Mouse (Mus musculus): ENCODE data around the gene Hspa12a.
"Not testable (repeated sequence)": the region's sequence is repeated elsewhere in the genome, so short reads cannot be mapped to it uniquely, and the experiment has no call there.

Hspa12a gene

DNA sequence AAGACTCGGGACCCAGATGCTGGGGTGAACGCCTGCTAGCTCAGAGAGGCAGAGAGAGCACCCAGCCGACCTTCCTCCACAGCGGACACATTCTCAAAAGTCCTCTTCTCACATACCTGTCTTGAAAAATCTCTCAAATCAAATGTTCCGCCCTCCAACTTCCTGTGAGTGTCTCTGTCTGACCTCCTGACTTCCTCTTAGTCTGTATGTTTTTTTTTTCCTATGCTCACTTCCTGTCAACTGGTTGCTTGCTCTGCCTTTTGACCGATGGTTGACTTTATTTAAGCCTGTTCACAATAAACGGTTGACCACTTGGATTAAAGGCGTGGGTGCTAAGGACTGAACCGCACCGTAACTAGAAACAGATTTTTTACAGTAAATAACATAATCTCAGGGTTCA, 35.4 kb downstream of the Hspa12a start:
- no peak for DNase-seq (ENCODE audit: low spot score)

DNA sequence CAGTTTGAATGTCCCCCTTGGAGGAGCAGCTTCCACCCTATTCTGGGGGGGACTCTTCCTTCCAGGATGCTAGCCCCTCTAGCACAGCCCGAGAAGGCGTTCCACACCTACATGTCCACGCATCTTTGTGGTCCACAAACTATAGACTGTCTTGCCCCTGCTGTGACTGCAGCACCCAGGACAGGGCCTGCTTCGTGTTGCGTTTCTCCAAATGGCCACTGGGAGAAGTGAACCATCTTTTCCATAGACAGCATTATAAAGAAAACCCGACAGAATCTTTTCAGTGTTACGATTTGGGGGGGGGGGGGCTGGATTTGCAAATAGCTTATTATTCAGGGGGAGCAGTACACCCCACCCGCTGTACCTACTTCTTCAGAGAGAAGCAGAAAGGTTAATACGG, 36.8 kb downstream of the Hspa12a start:
- DNase-seq (ENCODE audit: low spot score) = no peak

DNA sequence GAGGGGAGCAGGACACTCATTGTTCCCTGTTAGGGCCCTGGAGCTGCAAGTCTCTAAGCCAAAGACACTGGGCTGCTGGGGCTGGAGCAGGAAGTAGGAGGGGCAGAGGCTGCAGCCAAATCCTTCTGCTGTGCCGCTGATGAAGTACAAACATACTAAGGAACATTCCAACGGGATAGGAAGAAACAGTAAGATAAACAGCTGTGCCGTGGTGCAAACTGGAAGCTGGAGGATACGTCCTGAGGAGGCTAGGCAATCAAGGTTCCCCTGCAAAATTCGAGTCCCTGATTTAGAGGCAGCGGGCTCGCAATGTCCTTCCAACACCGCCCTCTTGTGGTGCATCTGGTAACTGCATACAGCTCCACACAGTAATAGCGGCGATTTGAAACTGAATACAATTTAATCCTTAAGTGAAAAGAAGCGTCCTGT, 39.5 kb downstream of the Hspa12a start:
- peak; percentile 89 for DNase-seq (ENCODE audit: low spot score)

DNA sequence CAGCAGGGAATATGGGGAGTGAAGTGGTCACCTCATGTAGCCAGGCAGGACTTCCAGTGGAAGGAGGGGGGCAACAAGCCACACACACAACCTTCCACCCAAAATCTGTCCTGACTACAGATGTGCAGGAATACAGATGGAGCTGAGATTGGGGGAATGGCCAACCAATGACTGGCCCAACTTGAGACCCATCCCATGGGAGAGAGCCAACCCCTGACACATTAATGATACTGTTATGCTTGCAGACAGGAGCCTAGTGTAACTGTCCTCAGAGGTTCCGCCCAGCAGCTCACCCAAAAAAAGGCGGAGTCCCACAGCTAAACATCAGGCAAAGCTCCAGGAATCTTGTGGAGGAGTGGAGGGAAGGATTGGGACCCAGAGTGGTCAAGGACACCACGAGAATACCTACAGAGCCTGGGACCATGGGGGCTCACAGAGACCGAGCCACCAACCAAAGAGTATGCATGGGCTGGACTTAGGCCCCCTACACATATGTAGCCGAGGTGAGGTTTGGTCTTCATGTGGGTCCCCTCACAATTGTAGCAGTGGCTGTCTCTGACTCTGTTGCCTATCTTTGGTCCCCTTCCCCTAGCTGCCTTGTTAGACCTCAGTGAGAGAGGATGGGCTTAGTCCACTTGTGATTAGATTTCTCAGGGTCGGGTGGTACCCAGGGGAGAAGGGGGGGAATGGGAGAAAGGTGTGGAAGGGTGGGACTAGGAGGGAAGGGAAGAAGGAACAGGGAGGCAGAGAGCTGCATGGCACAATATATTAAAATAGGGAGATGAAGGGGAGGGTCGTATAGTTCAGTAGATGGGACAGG, 40.2 kb downstream of the Hspa12a start:
- DNase-seq (ENCODE audit: low spot score) = no peak

DNA sequence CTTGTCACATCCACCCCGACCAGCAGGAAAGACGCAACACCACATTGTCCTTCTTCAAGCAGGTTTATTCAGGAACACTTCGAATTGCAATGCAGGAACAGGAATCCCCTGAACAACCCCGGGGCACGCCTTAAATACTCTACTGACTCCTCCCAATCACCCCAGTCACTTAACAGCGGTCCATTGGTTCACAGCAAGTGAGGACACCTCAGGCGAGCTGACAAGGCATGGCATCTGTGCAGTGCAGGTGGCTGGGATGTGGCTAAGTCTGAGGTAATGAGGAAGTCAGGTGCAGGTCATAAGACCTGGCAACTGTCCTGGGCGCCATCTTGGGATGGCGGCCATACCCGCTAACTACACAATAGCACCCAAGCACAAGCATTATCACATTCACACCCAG, 43.0 kb downstream of the Hspa12a start:
- DNase-seq (ENCODE audit: low spot score) = not testable (repeated sequence)

DNA sequence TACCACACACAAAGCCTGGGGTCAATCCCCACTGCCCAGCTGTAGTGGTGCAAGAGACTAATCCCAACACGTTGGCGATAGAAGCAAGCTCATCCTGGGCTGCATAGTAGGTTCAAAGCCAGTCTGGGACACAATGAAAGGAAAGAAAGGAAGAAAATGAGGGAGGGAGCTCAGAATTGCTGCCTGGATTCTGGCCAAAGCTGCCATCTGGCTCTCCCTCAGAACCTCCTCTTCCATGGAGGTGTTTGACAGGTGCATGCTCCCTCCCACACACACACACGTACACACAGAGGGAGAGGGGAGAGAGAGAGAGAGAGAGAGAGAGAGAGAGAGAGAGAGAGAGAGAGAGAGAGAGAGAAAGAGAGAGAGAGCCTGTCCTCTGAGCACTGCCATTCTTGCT, 47.2 kb downstream of the Hspa12a start:
- no peak for DNase-seq (ENCODE audit: low spot score)

DNA sequence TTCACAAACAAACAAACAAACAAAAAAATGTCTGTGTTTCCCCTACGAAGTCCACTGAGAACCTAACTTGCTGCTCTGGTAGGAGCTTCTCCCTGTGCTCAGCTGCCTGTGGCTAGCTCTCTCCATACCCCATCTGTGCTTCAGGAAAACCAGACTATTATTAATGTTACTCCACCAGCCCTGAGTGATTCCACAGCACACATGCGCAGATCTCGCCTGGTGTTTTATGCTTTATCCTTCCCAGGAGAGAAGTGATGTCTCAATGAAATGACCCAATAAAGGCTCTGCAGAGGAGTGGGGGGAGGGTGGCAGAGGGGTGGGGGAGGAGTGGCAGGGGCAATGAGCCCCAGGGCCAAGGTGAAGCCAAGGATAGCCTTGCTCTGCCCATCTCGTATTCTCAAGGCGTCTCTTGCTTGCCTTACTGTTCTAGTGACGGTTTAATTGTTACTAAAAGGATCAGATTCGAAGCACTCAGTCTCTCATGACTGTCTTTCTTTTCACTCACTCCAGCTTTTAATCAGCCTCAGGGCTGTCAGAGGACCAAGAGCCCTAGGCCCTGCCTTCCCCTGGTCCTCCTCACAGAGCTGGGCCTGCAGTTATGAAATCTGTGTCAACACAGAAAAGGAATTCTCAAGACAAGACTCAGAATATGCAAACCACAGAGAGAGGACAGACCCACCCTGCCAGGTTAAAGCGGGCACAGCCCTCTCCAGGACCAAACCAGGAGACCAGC, 54.0 kb downstream of the Hspa12a start:
- no peak for DNase-seq (ENCODE audit: low spot score)

DNA sequence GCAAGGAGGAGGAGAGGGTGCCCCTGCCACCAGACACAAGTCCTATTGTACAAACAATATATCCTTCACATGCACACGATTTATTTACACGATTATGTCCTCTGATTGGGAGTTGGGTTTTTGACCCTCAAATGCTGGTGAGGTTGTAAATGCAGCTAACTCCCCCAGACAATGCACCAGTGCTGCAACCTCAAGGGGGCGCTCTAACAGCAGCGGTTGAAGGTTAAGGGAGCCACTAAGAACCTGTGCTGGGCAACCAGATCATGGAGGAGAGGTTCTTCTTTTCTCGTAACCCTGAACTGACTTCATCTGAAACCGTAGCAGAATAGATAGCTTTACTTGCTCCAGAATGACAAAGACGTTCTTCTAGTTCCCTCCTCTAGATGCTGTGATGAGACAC, 57.0 kb downstream of the Hspa12a start:
- DNase-seq (ENCODE audit: low spot score) = no peak

DNA sequence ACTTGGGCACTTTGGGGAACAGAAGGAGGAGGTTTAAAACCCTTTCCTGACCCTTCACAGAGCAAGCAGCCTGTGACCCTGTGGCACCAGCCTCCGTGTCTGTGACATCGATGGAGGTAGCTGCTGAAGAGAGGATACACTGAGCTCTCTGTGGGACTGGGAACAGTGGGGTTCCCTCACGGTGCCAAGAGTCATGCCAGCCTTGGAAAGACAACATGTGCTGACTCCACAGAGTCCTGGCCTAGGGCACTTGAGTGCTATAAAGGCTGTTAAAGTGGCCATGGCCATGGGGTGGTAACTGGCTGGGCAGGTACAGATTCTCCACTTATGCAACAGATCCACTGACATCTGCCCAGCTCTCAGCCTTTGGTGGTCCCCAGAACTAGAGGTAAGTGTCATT, 60.0 kb downstream of the Hspa12a start:
- no peak for DNase-seq (ENCODE audit: low spot score)

DNA sequence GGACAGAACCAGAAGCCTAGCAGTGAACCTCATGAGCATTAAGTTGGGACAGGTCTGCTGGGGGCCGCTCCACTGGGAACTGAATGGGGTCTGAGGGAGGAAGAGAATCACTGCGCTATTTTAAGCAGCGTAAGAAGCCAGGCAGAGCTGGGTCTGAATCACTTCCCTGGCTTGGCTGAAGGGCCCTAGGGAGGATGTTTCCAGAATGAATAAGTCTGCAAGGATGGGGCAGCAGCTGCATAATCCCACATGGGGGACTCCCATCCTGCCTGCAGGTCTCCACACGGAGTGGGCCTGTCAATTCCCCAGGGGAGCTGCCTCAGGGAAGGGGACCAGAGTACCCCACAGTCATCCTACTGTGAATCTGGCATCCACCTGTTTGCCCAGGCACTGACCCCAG, 61.1 kb downstream of the Hspa12a start:
- DNase-seq (ENCODE audit: low spot score) = no peak

DNA sequence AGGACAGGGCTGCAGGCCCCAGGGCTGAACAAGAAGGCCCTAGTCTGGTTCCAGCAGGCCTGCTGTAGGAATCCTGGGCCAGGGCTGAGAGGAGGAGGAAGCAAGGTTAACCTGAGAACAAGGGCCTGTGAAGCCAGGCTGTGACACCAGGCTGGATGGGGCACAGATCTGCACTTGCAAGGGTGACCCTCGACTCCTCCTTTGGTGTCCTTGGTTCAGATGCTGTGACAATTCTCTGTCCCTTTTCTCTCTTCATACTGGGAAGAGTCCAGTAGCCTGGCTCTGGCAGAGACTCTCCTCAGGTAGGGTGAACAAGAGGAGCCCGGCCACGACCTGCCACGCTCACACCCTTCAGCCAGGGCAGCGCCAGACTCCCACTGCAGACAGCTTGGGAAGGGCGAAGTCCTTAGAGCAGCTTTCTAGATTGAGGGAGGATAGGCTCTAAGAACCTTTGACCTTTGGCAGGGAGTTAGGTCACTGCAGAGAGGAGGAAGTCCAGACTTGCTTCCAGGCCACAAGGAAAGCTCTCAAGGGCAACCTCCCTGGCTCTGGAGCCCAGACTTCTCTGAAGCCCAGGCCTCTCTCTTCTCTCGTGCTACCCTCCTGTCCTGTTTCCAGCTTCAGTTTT, 64.0 kb downstream of the Hspa12a start:
- DNase-seq (ENCODE audit: low spot score) = no peak

DNA sequence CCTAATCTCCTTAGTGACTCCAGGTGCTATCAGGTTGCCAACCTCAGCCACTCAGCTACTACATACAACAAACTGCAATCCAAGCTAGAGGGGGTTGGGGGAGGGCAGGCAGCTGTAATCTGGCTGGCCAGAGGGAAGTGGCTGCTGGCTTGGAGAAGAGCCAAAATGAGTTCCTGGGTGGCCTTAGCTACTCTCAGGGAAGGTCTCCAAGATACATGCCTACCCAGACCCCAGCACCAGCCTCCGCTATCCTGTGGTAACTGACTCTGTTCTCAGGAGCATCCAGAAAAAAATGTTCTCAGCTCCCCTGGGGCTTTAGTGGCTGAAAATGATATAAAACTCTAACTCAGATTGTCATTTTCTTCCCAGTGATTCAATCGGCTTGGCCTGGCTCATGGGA, 64.9 kb downstream of the Hspa12a start:
- DNase-seq (ENCODE audit: low spot score) = no peak

DNA sequence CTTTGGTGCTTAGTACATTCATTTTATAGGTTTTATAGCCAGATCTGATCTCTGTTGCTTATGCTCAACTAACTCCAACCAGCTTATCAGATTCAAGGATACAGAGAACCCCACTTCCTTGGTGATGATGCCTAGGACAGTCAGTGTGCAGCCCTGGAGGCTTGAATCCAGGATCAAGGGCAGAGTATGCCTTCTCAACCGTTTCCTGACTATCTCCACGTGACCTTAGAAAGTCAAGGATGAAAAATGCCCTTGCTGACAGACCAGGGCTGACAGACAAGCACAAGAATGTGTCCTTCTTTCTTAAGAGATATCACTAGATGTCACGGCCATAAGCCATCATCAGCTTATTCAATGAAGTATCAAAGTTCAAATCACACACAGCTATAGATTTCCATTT, 69.9 kb downstream of the Hspa12a start:
- DNase-seq (ENCODE audit: low spot score) = no peak

DNA sequence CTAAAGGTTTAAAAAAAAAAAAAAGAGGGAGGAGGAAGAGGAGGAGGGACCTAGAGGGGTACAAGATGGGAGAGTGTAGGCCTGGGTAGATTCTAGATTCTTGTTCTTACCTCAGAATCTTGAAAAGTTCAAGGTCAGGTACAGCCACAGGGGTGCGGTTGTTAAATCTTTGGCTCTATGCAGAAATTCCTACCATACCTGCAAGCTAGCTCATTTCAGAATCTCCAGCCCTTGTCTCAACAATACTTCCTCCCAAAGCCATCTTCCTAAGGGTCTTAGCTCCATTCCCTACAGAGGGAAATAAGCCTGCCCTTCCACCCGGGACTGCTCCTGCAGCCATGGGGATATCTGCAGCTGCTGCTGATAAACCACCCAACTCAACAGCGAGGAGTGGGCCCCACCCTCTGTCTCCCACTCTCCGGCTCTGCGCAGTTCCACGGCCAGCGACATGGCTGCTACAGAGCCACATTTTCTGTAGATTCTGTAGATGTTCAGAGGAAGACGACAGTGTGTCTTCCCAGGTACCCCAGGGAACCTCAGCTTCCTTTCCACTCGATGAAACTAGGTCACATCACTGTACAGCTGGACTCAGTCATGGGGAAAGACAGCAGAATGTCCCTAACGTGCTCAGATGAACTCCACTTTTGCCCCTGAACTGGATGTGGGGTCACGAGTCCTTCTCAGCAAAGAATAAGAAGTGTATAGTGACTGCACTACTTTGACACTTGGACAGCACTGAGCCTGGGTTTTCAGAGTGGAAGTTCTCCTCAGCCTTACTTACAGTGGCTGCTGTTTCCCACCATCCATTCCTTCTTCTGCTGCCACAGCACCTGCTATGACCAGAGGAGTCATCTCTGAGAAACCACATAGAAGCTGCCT, 70.8 kb downstream of the Hspa12a start:
- DNase-seq (ENCODE audit: low spot score) = no peak

DNA sequence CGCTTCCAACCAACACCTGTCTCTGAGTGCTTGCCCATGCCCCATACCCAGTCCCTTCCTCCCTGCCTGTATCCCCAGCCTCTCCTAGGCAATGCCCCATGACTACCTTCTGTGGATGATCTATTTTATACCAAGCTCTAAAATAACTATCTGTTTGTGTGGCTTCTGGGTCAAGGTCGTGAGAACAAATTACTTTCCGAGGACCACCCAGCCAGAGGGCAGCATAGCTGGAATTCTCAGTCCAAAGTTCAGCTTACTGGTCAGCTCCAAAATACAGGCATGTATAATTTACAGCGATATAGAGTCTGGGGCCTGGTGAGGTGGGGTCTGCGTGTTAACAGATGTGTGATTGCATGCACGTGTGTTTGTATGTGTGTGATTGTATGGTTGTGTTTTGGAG, 71.6 kb downstream of the Hspa12a start:
- no peak for DNase-seq (ENCODE audit: low spot score)

DNA sequence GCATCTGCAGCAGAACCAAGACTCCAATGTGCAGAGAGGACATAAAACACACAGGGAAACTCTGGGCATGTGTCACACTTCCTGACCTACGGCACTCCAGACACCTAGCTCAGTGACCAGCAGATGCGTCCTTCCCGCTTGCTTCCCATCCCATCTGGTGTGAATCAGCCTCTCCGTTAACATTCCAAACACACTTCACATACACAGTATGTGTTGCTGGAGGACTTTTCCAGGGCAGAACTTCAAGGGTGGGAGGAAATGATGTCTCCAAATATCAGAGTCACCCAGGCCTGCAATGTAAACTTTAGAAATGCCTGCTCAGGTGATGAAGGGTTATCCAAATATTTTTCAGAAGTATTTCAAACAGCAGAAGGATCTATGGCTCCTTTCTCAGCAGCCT, 76.8 kb downstream of the Hspa12a start:
- DNase-seq (ENCODE audit: low spot score) = no peak

DNA sequence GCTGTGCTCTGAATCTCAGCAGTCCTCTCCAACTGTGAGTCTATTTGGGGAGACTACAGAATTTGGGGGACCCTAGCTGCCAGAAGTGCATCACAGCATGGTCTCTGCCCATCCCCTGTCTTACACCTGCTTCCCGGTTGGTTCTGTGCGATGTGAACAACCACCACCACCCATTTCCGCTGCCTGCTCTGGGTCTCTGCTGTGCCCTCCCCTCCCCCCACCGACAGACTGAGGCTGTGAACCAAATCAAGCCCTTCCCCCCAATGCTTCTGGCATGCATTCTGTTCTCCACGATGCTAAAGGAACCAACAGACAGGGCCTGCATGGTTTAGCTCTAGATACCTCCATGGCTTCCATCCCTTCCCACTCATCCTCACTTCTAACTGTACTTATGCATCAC, 78.2 kb downstream of the Hspa12a start:
- DNase-seq (ENCODE audit: low spot score) = no peak

DNA sequence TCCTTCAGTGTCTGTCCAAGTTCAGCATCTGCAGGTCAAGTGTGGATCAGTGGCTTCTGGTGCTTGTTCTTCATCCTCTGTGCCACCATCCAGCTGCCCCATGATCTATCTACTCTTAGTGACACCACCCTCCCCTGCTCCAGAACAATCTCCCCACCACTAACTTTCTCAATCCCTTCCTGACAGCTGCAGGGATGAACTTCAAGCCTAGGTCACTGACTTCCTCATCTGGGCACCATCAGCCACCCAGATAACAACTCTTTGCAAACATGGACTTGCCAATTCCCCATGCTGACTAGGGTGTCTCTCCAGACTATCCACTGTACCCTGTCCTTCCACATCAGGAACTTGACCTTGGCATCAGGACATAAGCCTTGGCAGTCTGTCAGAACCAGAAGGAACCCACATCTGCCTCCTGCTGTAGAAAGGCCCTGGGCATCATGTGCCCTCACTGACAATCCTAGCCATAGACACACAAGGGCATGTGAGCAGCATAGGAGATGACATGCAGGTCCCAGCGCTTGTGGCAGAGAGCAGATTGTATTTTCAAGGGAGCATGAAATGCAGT, 79.4 kb downstream of the Hspa12a start:
- no peak for DNase-seq (ENCODE audit: low spot score)

DNA sequence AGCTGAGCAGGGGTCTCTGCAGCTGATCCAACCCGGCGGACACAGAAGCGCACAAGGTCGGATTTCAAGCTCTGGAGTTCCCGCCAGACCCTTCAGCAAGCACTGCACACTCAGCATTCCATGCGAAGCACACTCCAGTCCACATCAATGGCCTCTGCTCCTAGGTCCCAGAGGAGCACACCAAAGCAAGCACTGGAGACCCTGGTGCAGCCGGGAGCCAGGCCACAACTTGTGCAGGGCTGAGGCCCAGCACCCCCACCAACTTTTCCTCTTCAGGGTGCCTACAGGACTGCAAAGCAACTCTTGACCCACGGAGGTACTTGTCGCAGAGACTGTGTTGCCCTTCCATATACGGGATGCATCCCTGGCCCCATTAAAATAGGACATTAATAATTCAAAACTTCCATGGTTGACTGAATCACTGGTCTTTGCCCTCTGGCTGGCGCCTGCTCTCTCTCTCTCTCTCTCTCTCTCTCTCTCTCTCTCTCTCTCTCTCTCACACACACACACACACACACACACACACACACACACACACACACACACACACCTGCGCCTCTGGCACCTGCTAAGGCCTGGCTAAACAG, 82.2 kb downstream of the Hspa12a start:
- DNase-seq (ENCODE audit: low spot score) = no peak

DNA sequence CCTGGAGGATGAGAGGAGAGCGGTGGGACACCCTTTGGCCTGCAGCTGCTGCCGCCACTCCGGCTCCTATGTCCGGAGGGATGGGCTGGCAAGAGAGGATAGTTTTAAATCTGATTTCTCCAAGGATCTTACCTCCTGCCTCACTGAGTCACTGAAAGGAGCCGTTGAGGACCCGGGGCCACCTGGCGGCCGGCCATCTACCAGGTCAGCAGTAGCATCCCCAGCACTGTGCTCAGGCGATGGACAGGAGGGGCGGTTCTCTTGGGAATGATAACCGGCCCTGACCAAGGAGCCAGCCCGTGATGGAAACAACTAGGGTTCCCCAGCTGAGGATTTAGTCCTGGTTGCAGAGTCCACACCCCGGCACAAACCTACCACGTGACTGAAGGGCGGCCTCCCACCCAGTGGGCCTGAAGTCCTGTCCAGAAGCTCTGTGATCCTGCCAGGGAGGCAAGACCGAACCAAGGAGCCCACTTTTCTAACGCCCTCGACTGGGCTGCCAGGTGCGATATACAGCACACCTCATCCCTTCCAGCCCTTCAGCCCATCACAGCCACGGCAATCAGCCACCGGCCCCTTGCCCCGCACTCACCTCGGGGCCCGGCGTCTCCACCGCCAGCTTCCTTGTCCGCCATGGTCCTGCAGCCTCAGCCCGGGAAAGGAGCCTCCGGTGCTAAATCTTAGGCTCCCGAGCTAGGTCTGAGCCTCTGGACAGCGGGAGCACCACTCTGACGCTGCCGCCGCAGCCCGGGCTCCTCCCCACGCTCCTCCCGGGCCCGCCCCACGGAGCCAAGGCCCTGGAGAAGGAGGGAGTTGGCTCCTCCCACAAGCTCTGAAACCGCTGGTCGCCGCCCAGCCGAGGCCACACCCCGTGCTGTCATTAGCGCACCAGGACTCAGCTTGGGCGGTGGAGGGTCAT, 82.9 kb downstream of the Hspa12a start:
- DNase-seq (ENCODE audit: low spot score) = peak; percentile 42
